Mouse (Mus musculus) mesoderm, embryonic 11.5 days (tissue): ENCODE data around the gene Dnaaf5.

Experiments
- DNase-seq: peaks from one replicate; pipeline ENCODE4 v3.0.0-alpha.2; 2012; ENCODE audit warnings: low read depth, low spot score

Gene Dnaaf5

DNA sequence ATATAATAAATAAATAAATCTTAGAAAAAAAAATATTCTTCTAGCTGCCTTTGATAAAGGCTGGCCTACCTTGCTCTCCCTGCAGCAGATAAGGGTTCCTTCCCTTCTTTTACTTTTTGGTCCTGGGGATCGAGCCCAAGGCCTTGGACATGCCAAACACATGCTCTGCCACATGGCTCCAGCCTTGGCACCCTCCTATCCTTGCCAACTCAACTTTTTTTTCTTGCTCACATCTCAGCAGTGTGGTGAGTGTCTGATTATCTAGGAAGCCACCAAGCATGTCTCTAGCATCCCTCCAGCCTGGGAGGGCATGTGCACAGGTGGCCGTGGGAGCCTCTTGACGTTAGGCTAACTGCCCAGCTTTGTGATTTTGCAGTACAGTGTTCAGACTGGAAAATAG, 78.3 kb downstream of the Dnaaf5 start:
- DNase-seq: no peak

DNA sequence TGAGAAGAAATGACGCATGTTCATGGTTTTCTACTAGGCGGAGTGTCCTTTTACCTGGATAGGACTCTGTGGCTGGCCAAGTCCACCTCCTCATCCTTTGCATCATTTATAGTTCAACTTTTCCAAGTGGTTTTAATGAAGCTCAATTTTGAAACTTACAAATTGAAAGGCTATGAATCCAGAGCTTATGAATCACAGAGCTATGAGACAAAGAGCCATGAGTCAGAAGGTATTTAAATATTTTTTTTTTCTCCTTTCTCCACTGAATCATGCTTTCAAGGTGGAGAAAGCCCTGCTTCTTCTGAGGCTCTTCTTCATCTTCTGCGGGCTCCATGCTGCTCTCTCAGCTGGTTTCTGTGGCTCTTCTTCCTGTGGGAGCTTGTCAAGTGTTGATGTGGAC, 79.7 kb downstream of the Dnaaf5 start:
- no peak for DNase-seq

- DNase-seq: no peak
Measured at GRCm38 (mm10) chr5:139232083-139232482, 82.1 kb downstream of the Dnaaf5 start.

DNA sequence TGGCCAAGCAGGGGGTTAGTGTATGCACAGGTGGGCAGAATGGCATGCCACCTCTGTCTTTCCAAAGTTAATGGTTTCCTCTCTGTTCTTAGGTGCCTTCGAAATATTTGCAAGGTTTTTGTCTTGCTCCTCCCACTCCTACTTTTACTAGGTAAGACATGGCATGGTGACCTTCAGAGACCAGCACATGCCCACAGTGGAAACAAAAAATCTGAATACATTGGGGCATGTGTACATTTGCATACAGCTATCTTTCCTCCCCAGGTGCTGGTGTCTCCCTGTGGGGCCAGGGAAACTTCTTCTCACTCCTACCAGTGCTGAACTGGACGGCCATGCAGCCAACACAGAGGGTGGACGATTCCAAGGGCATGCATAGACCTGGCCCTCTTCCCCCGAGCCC, 84.4 kb downstream of the Dnaaf5 start:
- DNase-seq: no peak
